Mouse (Mus musculus) cerebellum, adult 18-20 months (tissue): ENCODE results near the gene Prkcg.
"Not testable (repeated sequence)": the region's sequence is repeated elsewhere in the genome, so short reads cannot be mapped to it uniquely, and the experiment has no call there.

ENCODE experiments used
- DNase-seq, 2 experiments: peaks; one replicate each; pipeline ENCODE4 v3.0.0; 2021

Gene Prkcg

GRCm38 (mm10) chr7:3291197-3291596 is 2.2 kb downstream of the Prkcg start:
- no peak for DNase-seq

GRCm38 (mm10) chr7:3291764-3292163 is 2.8 kb downstream of the Prkcg start:
- no peak for DNase-seq

- not testable (repeated sequence) for DNase-seq
Observed at GRCm38 (mm10) chr7:3292271-3292670, 3.3 kb downstream of the Prkcg start.

- DNase-seq = peak in 1 of 2 experiments; percentile 16
Observed at GRCm38 (mm10) chr7:3292791-3293190, 3.8 kb downstream of the Prkcg start.

GRCm38 (mm10) chr7:3294794-3295193 is 5.8 kb downstream of the Prkcg start:
- no peak for DNase-seq

GRCm38 (mm10) chr7:3295321-3296110 is 6.5 kb downstream of the Prkcg start:
- no peak for DNase-seq

- no peak for DNase-seq
Observed at GRCm38 (mm10) chr7:3296711-3297110, 7.7 kb downstream of the Prkcg start.

- DNase-seq = peak in 1 of 2 experiments; percentile 17
Observed at GRCm38 (mm10) chr7:3299941-3300617, 11.1 kb downstream of the Prkcg start.

- no peak for DNase-seq
Observed at GRCm38 (mm10) chr7:3300891-3301627, 12.1 kb downstream of the Prkcg start.

GRCm38 (mm10) chr7:3301628-3302555 is 12.9 kb downstream of the Prkcg start:
- peak; percentile 32 to 40 for DNase-seq

GRCm38 (mm10) chr7:3302556-3303275 is 13.7 kb downstream of the Prkcg start:
- DNase-seq = peak; percentile 47 to 54

GRCm38 (mm10) chr7:3303276-3303781 is 14.3 kb downstream of the Prkcg start:
- peak; percentile 53 to 62 for DNase-seq

- DNase-seq = no peak
Observed at GRCm38 (mm10) chr7:3303789-3304188, 14.8 kb downstream of the Prkcg start.

GRCm38 (mm10) chr7:3304298-3304697 is 15.3 kb downstream of the Prkcg start:
- peak in 1 of 2 experiments; percentile 32 for DNase-seq

GRCm38 (mm10) chr7:3306400-3306799 is 17.4 kb downstream of the Prkcg start:
- no peak for DNase-seq

GRCm38 (mm10) chr7:3308646-3309045 is 19.7 kb downstream of the Prkcg start:
- no peak for DNase-seq

GRCm38 (mm10) chr7:3310233-3310632 is 21.3 kb downstream of the Prkcg start:
- no peak for DNase-seq

GRCm38 (mm10) chr7:3313571-3313970 is 24.6 kb downstream of the Prkcg start:
- no peak for DNase-seq

GRCm38 (mm10) chr7:3314121-3314520 is 25.1 kb downstream of the Prkcg start:
- no peak for DNase-seq

GRCm38 (mm10) chr7:3317704-3318103 is 28.7 kb downstream of the Prkcg start:
- no peak for DNase-seq

GRCm38 (mm10) chr7:3320856-3321255 is 31.9 kb downstream of the Prkcg start:
- no peak for DNase-seq
